Mouse (Mus musculus) kidney, adult 2 months (tissue): ENCODE results near the gene Eif2d.

Experiments
- CTCF ChIP-seq: fragments of 200-500 bp; conservative IDR thresholded peaks from 2 replicates; pipeline ENCODE4 v1.5.1; 2011; ENCODE audit warnings: low read depth, mild to moderate bottlenecking, control low read depth, low read length, moderate library complexity, mixed read lengths; ENCODE audit not compliant: insufficient read depth, insufficient read length
- POLR2A ChIP-seq: fragments of 200-500 bp; IDR thresholded peaks from one replicate; pipeline ENCODE4 v1.6.1; 2011; ENCODE audit warnings: low read depth, low read length, control low read depth

- no peak for TF ChIP-seq POLR2A
- TF ChIP-seq CTCF = no peak
These were observed 69.0 kb downstream of the Eif2d start for GRCm38 (mm10) chr1:131221822-131222590.
